In genomic region chr8:10644481-10644880, GRCm38 (mm10) we compare ENCODE assay signal across 15 mouse cellular contexts.
DNase-seq lines count a peak whose midpoint lies in the region; ATAC-seq and TF ChIP-seq lines count a peak whose summit lies in the region.
"Had no signal": no experiment of that assay in that cellular context is flagged by ENCODE, and none has a peak within 500 bp of the region (broad histone marks: within the 10 kb centered on the region; RNA-seq: fewer than 3 reads in every experiment).

No protein-coding gene starts in this region.

- TF ChIP-seq CTCF in intestine, postnatal 0 days (IDR thresholded peaks at IDR 0.05; ENCODE audit: low read depth), result no peak
- no peak for TF ChIP-seq CTCF in midbrain, postnatal 0 days (IDR thresholded peaks at IDR 0.05)
- TF ChIP-seq CTCF in thymus, adult 2 months (IDR thresholded peaks at IDR 0.05; ENCODE audit: borderline replicate concordance, control insufficient read depth, extremely low read depth, insufficient read depth, low read length, poor library complexity), result no peak

- no peaks in the 10 kb centered on the region for H3K9me3 ChIP-seq in intestine, embryonic 15.5 days
- no peaks in the 10 kb centered on the region for H3K9me3 ChIP-seq in intestine, postnatal 0 days (ENCODE audit: control insufficient read depth)
- no peaks in the 10 kb centered on the region for H3K9me3 ChIP-seq in forebrain, embryonic 15.5 days
- no peaks in the 10 kb centered on the region for H3K9me3 ChIP-seq in midbrain, postnatal 0 days (ENCODE audit: low read length)
- H3K9me3 ChIP-seq: embryonic facial prominence, embryonic 12.5 days; lung, embryonic 15.5 days; megakaryocyte, embryonic 14.5 days had no signal

- no peak overlapping the region for H3K27ac ChIP-seq in intestine, embryonic 15.5 days
- no peak overlapping the region for H3K27ac ChIP-seq in intestine, postnatal 0 days (ENCODE audit: low read depth, low read length)
- no peak overlapping the region for H3K27ac ChIP-seq in forebrain, embryonic 15.5 days (replicated peaks)
- no peak overlapping the region for H3K27ac ChIP-seq in midbrain, postnatal 0 days (ENCODE audit: low read depth, low read length)
- H3K27ac ChIP-seq in thymus, adult 2 months (ENCODE audit: control insufficient read depth, insufficient read depth, low read length), result no peak overlapping the region
- H3K27ac ChIP-seq: embryonic facial prominence, embryonic 12.5 days; lung, embryonic 15.5 days had no signal

- H3K36me3 ChIP-seq in intestine, embryonic 15.5 days, result no peaks in the 10 kb centered on the region
- no peaks in the 10 kb centered on the region for H3K36me3 ChIP-seq in intestine, postnatal 0 days (ENCODE audit: control insufficient read depth, insufficient read depth)
- H3K36me3 ChIP-seq in forebrain, embryonic 15.5 days, result no peaks in the 10 kb centered on the region
- H3K36me3 ChIP-seq in midbrain, postnatal 0 days (ENCODE audit: insufficient read depth, low read length), result no peaks in the 10 kb centered on the region
- H3K36me3 ChIP-seq in thymus, adult 2 months (ENCODE audit: control insufficient read depth, insufficient read depth, low read length), result no peaks in the 10 kb centered on the region
- H3K36me3 ChIP-seq: embryonic facial prominence, embryonic 12.5 days; lung, embryonic 15.5 days had no signal

- no peak overlapping the region for H3K4me3 ChIP-seq in intestine, embryonic 15.5 days (replicated peaks)
- H3K4me3 ChIP-seq in intestine, postnatal 0 days (ENCODE audit: low read depth, low read length), result no peak overlapping the region
- H3K4me3 ChIP-seq in forebrain, embryonic 15.5 days, result no peak overlapping the region
- no peak overlapping the region for H3K4me3 ChIP-seq in midbrain, postnatal 0 days (ENCODE audit: low read depth, low read length)
- H3K4me3 ChIP-seq in thymus, adult 2 months (ENCODE audit: control insufficient read depth, insufficient read depth, low read length), result no peak overlapping the region
- H3K4me3 ChIP-seq: embryonic facial prominence, embryonic 12.5 days; lung, embryonic 15.5 days; megakaryocyte, embryonic 14.5 days had no signal

- DNase-seq in heart, adult 11 months, result peak; percentile 85
- no peak for DNase-seq in heart, postnatal 4 days
- peak; percentile 71 for DNase-seq in midbrain, postnatal 0 days (ENCODE audit: low spot score)
- no peak for DNase-seq in thymus, adult 2 months
- no peak for DNase-seq in T-cell, adult 2 months (ENCODE audit: low spot score)
- DNase-seq: adrenal gland, postnatal 14 days; kidney, postnatal 14 days; thymus, postnatal 36 days had no signal

- no peak overlapping the region for H3K9ac ChIP-seq in intestine, embryonic 15.5 days
- H3K9ac ChIP-seq in intestine, postnatal 0 days (ENCODE audit: low read depth, low read length), result no peak overlapping the region
- no peak overlapping the region for H3K9ac ChIP-seq in forebrain, embryonic 15.5 days (replicated peaks)
- H3K9ac ChIP-seq in midbrain, postnatal 0 days (replicated peaks; ENCODE audit: low read length, poor library complexity, severe bottlenecking), result no peak overlapping the region
- H3K9ac ChIP-seq: embryonic facial prominence, embryonic 12.5 days; lung, embryonic 15.5 days had no signal

- H3K4me1 ChIP-seq in intestine, embryonic 15.5 days (replicated peaks), result no peaks in the 10 kb centered on the region
- no peaks in the 10 kb centered on the region for H3K4me1 ChIP-seq in intestine, postnatal 0 days (replicated peaks; ENCODE audit: control insufficient read depth, insufficient read depth, low read length)
- H3K4me1 ChIP-seq in forebrain, embryonic 15.5 days, result peaks cover 12% of the 10 kb centered on the region
- no peaks in the 10 kb centered on the region for H3K4me1 ChIP-seq in midbrain, postnatal 0 days (ENCODE audit: insufficient read depth, low read length)
- H3K4me1 ChIP-seq in thymus, adult 2 months (replicated peaks; ENCODE audit: control insufficient read depth, insufficient read depth, low read length), result no peaks in the 10 kb centered on the region
- H3K4me1 ChIP-seq: embryonic facial prominence, embryonic 12.5 days; lung, embryonic 15.5 days; megakaryocyte, embryonic 14.5 days had no signal

- peak; percentile 25; the same call in 1 of the 2 replicates for ATAC-seq in intestine, embryonic 15.5 days
- no peak for ATAC-seq in intestine, postnatal 0 days
- ATAC-seq in forebrain, embryonic 15.5 days (replicated peaks), result peak; percentile 81
- no peak; the same call in 1 of the 2 replicates for ATAC-seq in midbrain, postnatal 0 days (ENCODE audit: low FRiP score)

- WGBS in intestine, embryonic 15.5 days, result 71% methylated on average over 3 of the region's 3 CpGs
- WGBS in intestine, postnatal 0 days, result 76% methylated on average over 3 of the region's 3 CpGs
- WGBS in forebrain, embryonic 15.5 days, result 24% methylated on average over 3 of the region's 3 CpGs
- 61% methylated on average over 3 of the region's 3 CpGs for WGBS in midbrain, postnatal 0 days
- WGBS in thymus, adult 2 months, result 89% methylated on average over 3 of the region's 3 CpGs

- no peak overlapping the region for H3K4me2 ChIP-seq in intestine, embryonic 15.5 days (replicated peaks)
- no peak overlapping the region for H3K4me2 ChIP-seq in intestine, postnatal 0 days (replicated peaks; ENCODE audit: low read depth)
- H3K4me2 ChIP-seq in forebrain, embryonic 15.5 days (replicated peaks), result no peak overlapping the region
- no peak overlapping the region for H3K4me2 ChIP-seq in midbrain, postnatal 0 days (ENCODE audit: low read depth, low read length, poor library complexity, severe bottlenecking)
- H3K4me2 ChIP-seq: embryonic facial prominence, embryonic 12.5 days; liver, embryonic 11.5 days; lung, embryonic 15.5 days had no signal

- no peaks in the 10 kb centered on the region for H3K27me3 ChIP-seq in intestine, embryonic 15.5 days (replicated peaks)
- H3K27me3 ChIP-seq in intestine, postnatal 0 days (replicated peaks; ENCODE audit: control insufficient read depth, insufficient read depth, low read length), result no peaks in the 10 kb centered on the region
- H3K27me3 ChIP-seq in forebrain, embryonic 15.5 days, result no peaks in the 10 kb centered on the region
- H3K27me3 ChIP-seq in midbrain, postnatal 0 days (ENCODE audit: insufficient read depth, low read length), result no peaks in the 10 kb centered on the region
- no peaks in the 10 kb centered on the region for H3K27me3 ChIP-seq in thymus, adult 2 months (ENCODE audit: control insufficient read depth, insufficient read depth, low read length)
- H3K27me3 ChIP-seq: embryonic facial prominence, embryonic 12.5 days; lung, embryonic 15.5 days had no signal

- TF ChIP-seq POLR2A in thymus, adult 2 months (IDR thresholded peaks at IDR 0.05; ENCODE audit: control insufficient read depth, extremely low read depth, insufficient read depth, low read length, poor library complexity), result no peak

Comparison
In these comparisons a context has a peak if more than half of its experiments do, and no peak if none do; other contexts are left out.
1. DNase-seq: peak in heart, adult 11 months (single experiment) and midbrain, postnatal 0 days (single experiment); none in heart, postnatal 4 days (single experiment), thymus, adult 2 months (single experiment) and T-cell, adult 2 months (single experiment).
2. ATAC-seq: peak in intestine, embryonic 15.5 days (single experiment) and forebrain, embryonic 15.5 days (single experiment); none in intestine, postnatal 0 days (single experiment) and midbrain, postnatal 0 days (single experiment).